Mouse (Mus musculus) cerebellum, adult 9-11 months (tissue): Measurements from ENCODE around the gene Rhox3a.
"Not testable (repeated sequence)": the region's sequence is repeated elsewhere in the genome, so short reads cannot be mapped to it uniquely, and the experiment has no call there.

Experiments used
- DNase-seq: peaks from one replicate; pipeline ENCODE4 v3.0.0; 2022

Rhox3a gene

DNA sequence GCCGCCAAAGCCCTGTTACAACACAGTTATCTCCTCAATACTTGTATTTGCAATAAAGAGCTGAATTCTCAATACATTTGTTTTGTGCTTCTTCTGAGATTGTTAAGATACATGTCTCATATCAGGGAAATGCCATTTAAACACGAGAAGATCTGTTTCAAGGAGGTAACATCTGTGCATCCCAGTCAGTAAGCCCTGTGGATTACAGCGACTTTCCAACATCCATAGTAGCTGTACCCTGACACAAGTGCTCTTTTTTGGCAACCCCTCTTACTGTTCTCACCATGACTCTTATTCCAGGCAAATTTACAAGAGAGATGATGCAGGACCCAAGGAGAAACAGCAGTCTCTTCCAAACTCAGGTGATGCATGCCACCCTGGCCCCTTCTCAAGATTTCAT lies at the start of gene Rhox3a:
Gene Rhox3a (plus strand): TSS at position 301 of the 400 bp plus-strand sequence.
- not testable (repeated sequence) for DNase-seq

DNA sequence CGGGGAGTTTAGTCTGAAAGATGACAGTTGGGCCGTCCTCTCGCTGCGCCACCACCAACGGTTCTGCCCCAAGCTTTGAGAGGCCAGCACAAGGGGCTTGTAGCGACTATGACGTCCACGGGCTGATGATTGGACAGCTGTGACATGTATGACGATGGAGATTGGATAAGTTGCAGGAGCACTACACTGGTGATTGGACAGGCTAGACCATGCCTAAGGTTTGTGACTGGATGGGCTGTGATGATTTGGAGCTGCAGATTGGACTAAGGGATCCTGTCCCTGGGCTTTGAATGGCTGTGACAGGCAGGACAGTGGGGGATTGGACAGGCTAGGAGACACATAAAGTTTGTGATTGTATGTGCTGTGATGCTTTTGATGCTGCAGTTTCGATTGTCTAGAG lies 38.8 kb upstream of the Rhox3a start, which contains the start of gene Gm9:
Gene Gm9 (minus strand): TSS at position 101 of the 400 bp plus-strand sequence.
- DNase-seq = no peak

DNA sequence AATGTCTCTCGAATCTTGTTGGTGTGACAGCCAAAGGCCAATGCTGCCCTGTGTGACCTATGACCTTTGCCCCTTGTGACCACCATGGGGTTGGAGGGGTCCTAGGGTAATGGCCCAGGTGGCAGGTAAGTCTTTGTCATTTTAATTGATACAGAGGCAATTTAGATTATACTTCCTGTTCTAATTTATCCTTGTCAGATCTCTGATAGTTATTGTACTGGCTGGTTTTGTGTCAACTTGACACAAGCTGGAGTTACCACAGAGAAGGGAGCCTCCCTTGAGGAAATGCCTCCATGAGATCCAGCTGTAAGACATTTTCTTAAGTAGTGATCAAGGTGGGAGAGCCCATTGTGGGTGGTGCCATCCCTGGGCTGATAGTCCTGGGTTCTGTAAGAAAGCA lies 27.6 kb upstream of the Rhox3a start, which contains the start of gene Rhox1:
Gene Rhox1 (minus strand): TSS at position 101 of the 400 bp plus-strand sequence.
- not testable (repeated sequence) for DNase-seq

GRCm38 (mm10) chrX:37244676-37245075 lies 5.0 kb upstream of the Rhox3a start, which contains the start of gene Rhox2a:
Gene Rhox2a (plus strand): TSS chrX:37244976.
- DNase-seq = not testable (repeated sequence)

- DNase-seq = not testable (repeated sequence)
These were observed 15.3 kb downstream of the Rhox3a start, which contains the start of gene Rhox4a for GRCm38 (mm10) chrX:37265038-37265437. Gene Rhox4a (plus strand): TSS chrX:37265338.
